Mouse (Mus musculus) left cerebral cortex, postnatal 25 days (tissue): ENCODE data around the gene Eif5a. TPM values are rescaled to one million over a fixed set of nuclear protein-coding genes. Genes with fewer than 3 reads are reported as not detected.

Experiments
- DNase-seq, 2 experiments: peaks; one replicate each; pipeline ENCODE4 v3.0.0; 2022; ENCODE audit warnings: low spot score in 2 of 2, mixed read lengths in 1 of 2
- intact Hi-C: fragments of 180-260 bp; cut with DNase I; formaldehyde crosslinking; loops from one replicate; pipeline ENCODE4 v1.15.1; 2025
- microRNA-seq, 2 experiments: library from miRNA; unstranded; fragments of <30 nt; microRNA quantifications; one replicate each; pipeline ENCODE4 v1.2.0; 2022
- total RNA-seq, 2 experiments: library from RNA; stranded (reverse); gene quantifications; 2 replicates each; pipeline ENCODE4 v1.2.3; 2021

Eif5a gene
- total RNA-seq, 2 experiments from 2014 or later: 425 to 450 TPM

DNA sequence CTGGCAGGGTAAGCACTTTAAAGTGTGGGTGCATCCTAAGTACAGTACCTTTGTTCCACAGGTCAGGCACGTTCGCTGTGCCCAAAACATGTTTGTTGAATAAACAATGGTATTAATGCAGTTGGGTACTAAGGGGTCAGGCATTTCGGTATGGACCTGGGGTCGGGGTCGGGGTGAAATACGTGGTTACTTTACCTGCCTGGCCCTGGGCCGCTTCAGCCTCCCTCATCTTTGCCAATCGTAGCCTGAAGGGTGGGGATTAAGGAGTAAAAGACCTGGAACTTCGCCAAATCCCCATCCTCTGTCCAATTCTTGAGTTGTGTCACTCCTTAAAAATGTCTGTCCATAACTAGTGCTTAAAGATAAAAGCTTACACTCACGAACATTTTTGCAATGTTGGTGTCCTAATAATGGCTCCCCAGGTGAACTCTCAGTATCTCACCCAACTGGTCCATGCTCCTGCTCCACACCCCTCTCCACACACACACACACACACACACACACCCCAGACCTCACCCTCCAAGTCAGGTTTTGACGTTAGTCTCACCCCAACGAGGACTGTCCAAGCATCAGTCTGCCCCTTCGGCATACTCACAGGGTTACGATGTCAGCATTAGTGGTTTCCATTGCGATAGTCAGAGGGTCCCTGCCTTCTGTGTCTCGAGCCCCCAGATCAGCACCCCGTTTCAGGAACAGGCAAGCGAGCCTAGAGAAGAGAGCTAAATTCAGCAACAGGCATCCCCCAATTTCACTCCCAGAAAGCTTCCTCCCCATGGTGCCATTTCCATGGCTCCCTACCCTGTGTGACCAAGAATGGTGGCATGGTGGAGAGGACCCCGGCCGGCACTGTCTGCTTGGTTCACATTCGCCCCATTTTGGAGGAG lies 39.7 kb downstream of the Eif5a start:
- intact Hi-C loops: no loop called here
- DNase-seq: no peak

DNA sequence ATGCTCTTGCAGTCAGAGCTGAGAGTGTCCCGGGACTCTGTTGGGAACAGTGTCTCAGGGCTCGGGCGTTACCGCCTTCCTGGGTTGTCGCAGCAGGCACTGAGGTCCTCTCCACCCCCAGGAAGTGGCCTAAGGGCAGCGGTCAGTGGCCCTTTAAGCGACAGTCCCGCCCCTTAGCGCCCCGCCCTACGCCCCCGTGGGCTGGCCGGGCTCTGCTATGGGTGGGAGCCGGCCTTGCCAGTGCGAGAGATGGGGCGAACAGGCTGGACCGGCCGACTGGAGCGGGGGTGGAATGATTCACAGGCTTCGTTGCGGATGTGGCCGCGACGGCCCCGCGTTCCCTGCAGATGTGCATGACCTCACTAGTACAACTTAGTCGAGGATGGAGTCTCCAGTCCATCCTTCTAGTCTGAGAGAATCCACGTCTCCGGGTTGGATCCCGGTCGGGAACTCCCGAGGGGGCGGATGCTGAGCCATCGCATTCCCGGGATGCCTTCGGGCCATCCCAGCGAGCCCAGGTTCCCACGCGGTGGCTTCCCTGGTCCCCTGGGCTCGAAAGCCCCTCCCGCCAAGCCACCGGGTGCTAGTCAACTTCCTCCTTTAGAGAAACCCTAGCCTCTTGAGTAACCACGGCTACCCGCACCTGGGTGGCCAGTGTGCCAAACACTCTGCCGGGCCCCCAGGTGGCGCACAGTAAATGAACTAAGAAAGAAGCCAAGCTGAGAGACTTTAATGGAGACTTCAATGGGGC lies 40.7 kb downstream of the Eif5a start, which contains the start of gene Kctd11:
Gene Kctd11 (minus strand): TSS at position 554 of the 751 bp plus-strand sequence.
- DNase-seq: peak; percentile 60 to 72
- intact Hi-C loops: no loop called here

DNA sequence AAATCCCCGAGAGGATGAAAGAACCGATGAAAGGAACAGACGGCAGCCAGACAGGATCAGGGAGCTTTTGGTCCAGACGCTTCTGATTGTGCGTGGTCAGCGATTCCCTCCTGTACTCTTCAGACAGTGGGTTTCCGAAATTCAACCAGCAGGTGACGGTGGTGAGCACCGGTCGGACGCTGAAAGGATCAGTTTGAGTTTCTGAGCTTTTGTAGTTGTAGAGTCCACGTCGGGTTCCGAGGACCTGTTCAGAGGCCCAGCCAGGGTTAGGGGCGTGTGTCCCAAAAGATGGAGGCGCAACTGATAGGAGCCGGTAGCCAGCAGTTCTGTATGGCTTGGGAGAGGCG lies 41.3 kb downstream of the Eif5a start:
- intact Hi-C loops: no loop called here

DNA sequence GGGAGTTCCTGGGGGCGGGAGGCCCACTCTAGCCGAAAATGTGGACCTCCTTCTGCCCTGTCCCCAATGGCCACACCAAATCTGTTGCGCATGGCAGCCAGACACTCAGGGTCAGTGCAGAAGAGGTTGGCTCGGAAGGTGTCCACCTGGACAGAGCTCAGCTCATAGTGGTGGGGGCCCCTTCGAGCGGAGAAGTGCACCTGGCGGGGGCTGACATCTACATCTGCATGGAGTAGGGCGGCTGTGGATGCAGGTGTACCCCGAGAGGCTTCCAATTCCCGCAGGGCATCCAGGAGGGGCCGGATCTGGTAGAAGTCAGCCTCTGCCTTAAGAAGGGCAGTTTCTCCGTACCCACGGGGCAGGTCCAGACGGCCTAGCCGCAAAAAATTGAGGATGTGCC lies 42.0 kb downstream of the Eif5a start:
- intact Hi-C loops: loop anchor here (5.0 kb wide), 2 partner anchors 72 to 197 kb away; partner anchors contain the start of genes Senp3 and Tmem102
- no peak for DNase-seq

More for the DNA sequence above, 41.3 kb downstream of the Eif5a start:
- peak; percentile 24 to 42 for DNase-seq

DNA sequence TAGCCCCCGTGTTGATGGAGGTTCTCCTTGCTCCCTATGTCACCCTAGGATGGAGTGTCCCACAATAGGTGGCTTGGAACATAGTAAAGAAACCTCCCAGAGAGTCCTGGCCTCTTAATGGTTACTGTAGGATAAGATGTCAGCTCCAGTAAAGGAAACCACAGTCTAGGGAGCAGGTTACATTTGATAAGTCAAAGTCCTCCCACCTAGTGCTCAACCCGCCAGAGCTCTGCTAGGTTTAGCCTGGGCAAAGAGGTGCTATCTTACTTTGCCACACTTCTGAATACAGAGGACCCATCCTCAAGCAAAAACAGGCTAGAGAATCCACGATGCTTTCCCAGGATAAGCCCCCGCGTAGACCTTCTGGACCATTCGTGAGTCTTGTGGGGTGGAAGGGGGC lies 42.8 kb downstream of the Eif5a start:
- DNase-seq: no peak
- intact Hi-C loops: loop anchor here (5.0 kb wide), 2 partner anchors 72 to 197 kb away; partner anchors contain the start of genes Senp3 and Tmem102

DNA sequence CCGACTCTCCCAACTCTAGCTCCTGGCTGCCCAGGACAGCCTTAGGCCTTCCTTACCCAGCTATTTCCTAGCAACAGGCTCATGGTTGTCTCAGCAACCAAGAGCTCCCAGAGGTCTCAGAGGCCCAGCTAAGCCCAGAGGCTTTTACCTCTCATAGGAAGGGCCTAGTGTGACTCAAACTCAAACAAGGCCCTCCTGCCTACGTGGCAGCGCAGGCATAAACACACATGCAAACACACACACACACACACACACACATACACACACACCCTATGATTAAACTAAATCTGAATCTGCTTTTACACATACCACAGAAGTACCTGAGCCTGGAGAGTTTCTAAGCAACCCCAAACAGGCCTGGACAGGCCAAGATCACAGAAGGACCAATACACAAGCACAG lies 43.4 kb downstream of the Eif5a start:
- intact Hi-C loops: loop anchor here (5.0 kb wide), 2 partner anchors 71 to 196 kb away; partner anchors contain the start of genes Senp3 and Tmem102
- DNase-seq: no peak

DNA sequence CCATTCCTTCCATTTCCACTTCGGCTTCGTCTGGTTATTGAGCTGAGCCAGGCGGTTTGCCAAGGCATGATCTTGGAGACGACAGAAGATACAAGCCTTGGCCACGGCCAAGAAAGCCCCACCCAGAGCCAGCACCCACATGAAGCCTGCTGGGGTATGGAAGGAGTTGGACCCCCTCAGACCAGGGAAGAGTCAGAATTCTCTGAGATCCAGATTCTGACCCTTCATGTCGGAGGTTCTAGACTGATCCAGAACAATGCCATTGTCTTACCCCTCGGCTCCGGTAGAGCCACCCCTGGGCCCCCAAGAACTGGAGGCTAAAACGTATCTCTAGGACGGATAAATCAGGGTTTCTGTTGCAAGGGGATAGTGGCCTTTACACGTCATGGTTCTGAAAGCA lies 43.9 kb downstream of the Eif5a start, which contains the start of gene Tmem95:
Gene Tmem95 (minus strand): TSS at position 141 of the 400 bp plus-strand sequence.
- DNase-seq: no peak
- intact Hi-C loops: loop anchor here (2.0 to 5.0 kb wide), 3 partner anchors 71 to 196 kb away; partner anchors contain the start of genes Polr2a, Senp3 and Tmem102

DNA sequence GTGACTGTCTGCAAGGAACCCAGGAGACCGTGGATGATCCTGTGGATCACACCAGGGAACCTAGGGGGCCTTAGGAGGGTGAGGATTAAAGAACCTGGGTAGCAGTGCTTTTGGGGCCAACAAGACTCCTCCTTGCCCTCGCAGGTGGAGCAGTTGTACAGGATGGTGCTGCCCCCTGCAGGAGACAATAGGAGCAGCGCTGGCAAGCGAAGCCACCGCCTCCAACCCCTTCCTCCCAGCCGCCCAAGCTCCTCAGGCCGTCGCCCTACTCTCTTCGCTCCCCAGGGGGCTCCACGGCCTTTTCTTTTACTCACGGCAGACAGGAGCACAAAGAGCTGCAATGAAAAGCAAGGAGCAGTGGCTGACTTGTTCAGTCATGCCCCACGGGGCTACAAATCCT lies 44.9 kb downstream of the Eif5a start:
- DNase-seq: peak; percentile 72 to 79
- intact Hi-C loops: loop anchor here (2.0 to 5.0 kb wide), 3 partner anchors 70 to 195 kb away; partner anchors contain the start of genes Polr2a, Senp3 and Tmem102

DNA sequence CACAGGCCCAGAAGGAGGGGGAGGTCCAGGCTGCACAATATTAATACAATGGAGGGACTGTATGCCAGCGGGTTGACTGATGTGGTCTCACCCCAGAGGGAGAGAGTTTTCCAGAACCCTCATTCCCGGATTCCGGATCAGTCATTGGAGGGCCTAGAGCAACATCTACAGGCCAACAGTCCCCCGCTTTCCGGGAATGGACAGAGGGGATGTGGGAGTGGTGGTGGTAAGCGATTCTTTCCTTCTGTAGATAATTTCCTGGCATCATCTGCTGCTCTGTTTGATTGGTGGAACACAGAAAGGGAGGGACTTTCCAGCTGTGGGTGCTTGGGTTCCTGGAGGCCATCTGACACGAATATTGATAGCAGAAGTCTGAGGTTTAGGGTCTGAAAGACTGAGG lies 45.6 kb downstream of the Eif5a start:
- peak in 1 of 2 experiments; percentile 44 for DNase-seq
- intact Hi-C loops: loop anchor here (2.0 to 5.0 kb wide), 3 partner anchors 69 to 194 kb away; partner anchors contain the start of genes Polr2a, Senp3 and Tmem102

DNA sequence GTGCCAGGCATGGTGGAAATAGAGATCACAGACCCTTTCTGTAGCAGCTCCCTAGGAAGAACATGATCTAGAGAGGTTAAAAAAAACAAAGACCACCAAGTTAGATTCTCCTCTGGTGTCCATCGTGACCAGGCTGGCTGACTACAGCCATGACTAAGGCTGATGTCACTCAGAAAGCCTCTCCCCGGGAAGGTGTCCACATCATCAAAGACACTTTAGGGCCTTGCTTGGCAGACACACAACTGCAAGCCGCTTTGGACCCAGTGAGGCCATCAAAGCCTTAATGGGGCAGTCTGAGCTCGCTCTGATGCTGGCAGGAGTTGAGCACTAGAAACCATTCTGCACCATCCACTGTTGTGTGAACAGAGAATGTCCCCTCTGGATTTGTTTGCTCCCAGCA lies 49.3 kb downstream of the Eif5a start:
- no peak for DNase-seq
- intact Hi-C loops: no loop called here

DNA sequence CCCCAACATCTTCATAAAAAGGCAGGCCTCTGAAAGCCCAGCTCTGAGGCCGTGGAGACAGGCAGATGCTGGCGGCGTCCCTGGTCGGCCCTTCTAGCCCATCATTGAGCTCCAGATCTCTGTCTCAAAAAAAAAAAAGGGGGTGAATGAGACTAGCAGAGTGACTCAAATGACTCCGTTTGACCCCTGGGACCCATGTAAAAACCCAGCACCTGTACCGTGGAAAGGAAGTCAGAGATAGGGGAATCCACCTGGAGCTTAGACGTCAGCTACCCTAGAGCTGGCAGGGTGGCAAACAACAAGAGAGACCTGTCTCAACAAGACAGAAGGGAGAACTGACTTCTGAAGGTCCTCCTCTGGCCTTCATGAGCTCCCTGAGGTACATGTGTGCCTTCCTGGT lies 49.9 kb downstream of the Eif5a start:
- intact Hi-C loops: no loop called here
- no peak for DNase-seq

DNA sequence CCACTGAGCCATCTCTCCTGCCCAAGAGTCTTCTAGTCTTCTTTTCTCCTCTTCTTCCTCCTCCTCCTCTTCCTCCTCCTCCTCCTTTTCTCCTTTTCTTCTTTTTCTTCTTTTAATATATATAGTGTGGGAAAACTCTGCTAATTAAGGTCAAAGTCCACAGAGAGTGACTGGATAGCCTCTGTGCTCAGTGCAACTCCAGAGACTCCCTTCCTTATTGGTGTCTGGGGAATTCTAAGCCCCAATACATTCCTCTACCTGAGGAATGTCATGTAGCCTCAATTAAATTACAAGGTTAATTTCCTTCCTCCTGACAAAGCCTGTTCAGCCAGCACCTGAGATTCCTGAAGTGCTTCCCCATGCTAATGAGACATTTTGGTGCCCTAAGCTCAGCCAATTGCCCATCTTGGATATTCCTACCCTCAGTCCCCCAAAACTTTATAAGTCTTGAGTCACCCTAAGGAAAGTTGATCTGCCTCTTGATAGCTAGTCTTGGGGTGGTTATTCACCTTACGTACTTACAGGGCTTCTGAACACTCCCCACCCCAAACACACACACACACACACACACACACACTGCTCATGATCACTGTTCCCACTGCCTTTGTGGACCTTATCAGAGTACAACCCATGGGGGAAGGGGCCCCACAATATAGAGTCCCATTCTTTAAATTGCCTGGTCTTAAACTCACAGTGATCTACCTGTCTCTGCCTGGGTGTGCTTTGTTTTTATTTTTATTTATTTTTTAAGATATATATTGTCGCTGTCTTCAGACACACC lies 51.3 kb downstream of the Eif5a start:
- no peak for DNase-seq
- intact Hi-C loops: no loop called here

DNA sequence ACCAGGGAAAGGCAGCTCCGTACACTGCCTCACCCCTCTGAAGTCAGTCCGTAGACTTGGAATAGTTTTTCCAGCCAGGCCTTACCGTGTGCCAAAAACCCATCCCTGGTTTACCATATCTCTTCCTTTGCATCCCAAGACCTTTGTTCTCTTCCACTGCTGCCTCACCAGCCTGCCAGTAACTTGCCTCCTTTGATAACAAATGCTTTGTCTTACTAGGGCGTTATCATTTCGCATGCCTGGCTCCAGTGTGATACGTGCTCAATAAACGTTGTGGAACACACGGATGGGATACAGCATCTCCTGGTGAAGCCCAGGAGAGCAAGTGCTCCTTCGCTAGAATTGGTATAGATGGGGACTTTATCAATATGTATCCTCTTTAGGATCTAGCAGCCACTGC lies 54.4 kb downstream of the Eif5a start:
- no peak for DNase-seq
- intact Hi-C loops: no loop called here

Small RNA genes within 50 kb of the gene (microRNA-seq; reads per million reads assigned to microRNA genes)
- gene Mir6924: 0 reads per million in 2 experiments

Other genes with a start within 250 kb of the Eif5a start
- 100 to 1,000 TPM; 323 to 328 TPM for gene Eif4a1, start 249.5 kb downstream of the Eif5a start, total RNA-seq
- gene Senp3, start 239.9 kb downstream of the Eif5a start, total RNA-seq: 10 to 100 TPM; 94.3 to 97.5 TPM
- 1 to 10 TPM; 2.0 to 2.7 TPM for gene Tnfsf13, start 236.2 kb downstream of the Eif5a start, total RNA-seq
- gene Tnfsf12, start 226.1 kb downstream of the Eif5a start, total RNA-seq: 1 to 10 TPM; 8.6 to 8.9 TPM
- gene Tnfsfm13, start 225.9 kb downstream of the Eif5a start, total RNA-seq: 1 to 10 TPM; 1.9 to 2.2 TPM
- gene Polr2a, start 163.3 kb downstream of the Eif5a start, total RNA-seq: 10 to 100 TPM; 53.3 to 53.6 TPM
- gene Slc35g3, start 160.0 kb downstream of the Eif5a start, total RNA-seq: not detected
- gene Zbtb4, start 156.0 kb downstream of the Eif5a start, total RNA-seq: 100 to 1,000 TPM; 110 to 114 TPM
- 1 to 10 TPM; 1.3 to 2.0 TPM for gene Chrnb1, start 126.0 kb downstream of the Eif5a start, total RNA-seq
- 10 to 100 TPM; 14.9 to 17.2 TPM for gene Fgf11, start 120.1 kb downstream of the Eif5a start, total RNA-seq
- gene Tmem102, start 116.3 kb downstream of the Eif5a start, total RNA-seq: not detected
- not detected for gene Gm39566, start 106.7 kb downstream of the Eif5a start, total RNA-seq
- gene Spem2, start 103.5 kb downstream of the Eif5a start, total RNA-seq: not detected
- under 1 TPM in 1 of 2 experiments, not detected in 1; 0.43 TPM for gene Spem1, start 99.8 kb downstream of the Eif5a start, total RNA-seq
- gene Nlgn2, start 84.2 kb downstream of the Eif5a start, total RNA-seq: 100 to 1,000 TPM; 233 to 248 TPM
- gene Tmem256, start 83.4 kb downstream of the Eif5a start, total RNA-seq: 100 to 1,000 TPM; 129 to 134 TPM
- 10 to 100 TPM; 15.6 to 19.2 TPM for gene Plscr3, start 75.6 kb downstream of the Eif5a start, total RNA-seq
- gene Tnk1, start 63.2 kb downstream of the Eif5a start, total RNA-seq: under 1 TPM in 1 of 2 experiments, not detected in 1; 0.27 TPM
- gene Tmem95, start 43.9 kb downstream of the Eif5a start, total RNA-seq: not detected
- gene Kctd11, start 40.6 kb downstream of the Eif5a start, total RNA-seq: 1 to 10 TPM; 1.1 to 1.2 TPM
- gene Acap1, start 26.4 kb downstream of the Eif5a start, total RNA-seq: not detected
- gene 2810408A11Rik, start 21.0 kb downstream of the Eif5a start, total RNA-seq: under 1 TPM; 0.55 to 0.60 TPM
- gene Neurl4, start 20.9 kb downstream of the Eif5a start, total RNA-seq: 100 to 1,000 TPM; 113 to 117 TPM
- gene Gps2, start 8.1 kb downstream of the Eif5a start, total RNA-seq: 10 to 100 TPM; 26.9 to 33.2 TPM
- 10 to 100 TPM in 1 of 2 experiments, 1 to 10 TPM in 1; 6.1 to 10.7 TPM for gene Ybx2, start 13.8 kb upstream of the Eif5a start, total RNA-seq
- gene Slc2a4, start 26.2 kb upstream of the Eif5a start, total RNA-seq: 1 to 10 TPM; 2.3 to 3.5 TPM
- gene Cldn7, start 42.8 kb upstream of the Eif5a start, total RNA-seq: not detected
- gene Ctdnep1, start 59.2 kb upstream of the Eif5a start, total RNA-seq: 100 to 1,000 TPM; 117 to 129 TPM
- gene Elp5, start 60.6 kb upstream of the Eif5a start, total RNA-seq: 100 to 1,000 TPM; 106 to 109 TPM
- 100 to 1,000 TPM; 217 to 218 TPM for gene Gabarap, start 69.2 kb upstream of the Eif5a start, total RNA-seq
- gene Phf23, start 73.8 kb upstream of the Eif5a start, total RNA-seq: 10 to 100 TPM; 44.6 to 47.5 TPM
- gene Dvl2, start 78.6 kb upstream of the Eif5a start, total RNA-seq: 10 to 100 TPM; 26.1 to 32.2 TPM
- gene Acadvl, start 93.5 kb upstream of the Eif5a start, total RNA-seq: 10 to 100 TPM; 57.4 to 59.3 TPM
- 100 to 1,000 TPM; 931 to 954 TPM for gene Dlg4, start 95.0 kb upstream of the Eif5a start, total RNA-seq
- 1 to 10 TPM; 1.7 to 3.1 TPM for gene Asgr1, start 132.1 kb upstream of the Eif5a start, total RNA-seq
- gene Asgr2, start 170.7 kb upstream of the Eif5a start, total RNA-seq: not detected
- gene Mgl2, start 208.4 kb upstream of the Eif5a start, total RNA-seq: under 1 TPM; 0.44 to 0.50 TPM
- 1 to 10 TPM; 2.3 to 2.4 TPM for gene Clec10a, start 234.2 kb upstream of the Eif5a start, total RNA-seq